Mouse (Mus musculus) layer of hippocampus, adult 9-10 months (tissue): ENCODE results near the gene Dnph1.

ENCODE experiments used
- DNase-seq: peaks from one replicate; pipeline ENCODE4 v3.0.0; 2022; ENCODE audit warnings: low spot score

The Dnph1 gene

DNA sequence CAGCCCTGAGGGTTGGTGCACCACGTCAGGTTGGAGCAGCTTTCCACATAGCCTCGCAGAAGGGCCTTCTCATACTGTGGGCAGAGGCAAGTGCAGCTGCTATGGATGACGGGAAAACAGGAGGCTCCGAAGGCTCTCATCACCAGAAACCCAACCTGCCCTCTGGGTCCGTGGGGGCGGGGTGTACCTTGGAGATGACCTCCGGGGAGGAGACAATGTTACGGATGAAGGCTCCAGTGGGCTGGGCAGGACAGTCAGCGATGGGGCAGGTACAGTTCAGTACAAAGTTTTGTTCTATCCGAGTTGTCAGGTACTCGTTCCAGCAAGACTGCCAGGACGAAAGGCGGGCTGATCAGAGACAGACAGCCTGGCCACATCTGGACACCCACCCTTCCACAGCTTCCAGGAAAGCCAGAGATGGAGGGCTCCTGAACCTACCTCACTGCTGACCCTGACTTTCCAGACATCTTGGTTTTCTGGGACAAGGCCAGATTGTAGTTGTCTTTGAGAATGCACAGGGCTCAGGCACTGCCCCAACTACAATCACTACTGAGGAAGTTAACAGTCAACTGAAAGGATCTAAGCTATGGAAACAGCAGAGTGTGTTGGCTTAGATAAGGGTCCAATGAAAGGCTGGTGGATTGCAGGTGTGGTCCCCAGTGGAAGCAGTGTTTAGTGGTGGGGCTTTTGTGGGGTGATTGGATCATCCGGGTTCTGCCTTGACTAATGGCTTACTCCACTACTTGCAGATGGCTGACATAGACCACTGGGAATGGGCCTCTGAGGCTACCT is 7.5 kb downstream of the Dnph1 start:
- DNase-seq, result no peak

DNA sequence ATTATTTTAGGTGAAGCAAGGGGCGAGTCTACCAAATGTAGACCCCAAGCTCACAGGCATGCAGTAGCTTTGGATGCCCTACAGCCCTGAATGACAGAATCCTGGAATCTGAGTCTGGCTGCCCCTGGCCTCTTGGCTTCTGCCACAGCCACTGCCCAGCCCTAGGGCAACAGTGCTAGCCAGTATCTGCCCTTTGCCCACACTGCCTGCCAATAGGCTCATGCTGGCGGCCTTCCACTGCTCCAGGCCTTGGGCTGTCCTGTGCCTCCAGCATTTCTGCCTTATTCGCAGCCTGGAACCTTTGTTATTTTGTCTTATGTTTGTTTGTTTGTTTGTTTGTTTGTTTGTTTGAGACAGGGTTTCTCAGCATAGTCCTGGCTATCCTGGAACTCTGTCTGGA is 9.1 kb downstream of the Dnph1 start:
- DNase-seq, result no peak

DNA sequence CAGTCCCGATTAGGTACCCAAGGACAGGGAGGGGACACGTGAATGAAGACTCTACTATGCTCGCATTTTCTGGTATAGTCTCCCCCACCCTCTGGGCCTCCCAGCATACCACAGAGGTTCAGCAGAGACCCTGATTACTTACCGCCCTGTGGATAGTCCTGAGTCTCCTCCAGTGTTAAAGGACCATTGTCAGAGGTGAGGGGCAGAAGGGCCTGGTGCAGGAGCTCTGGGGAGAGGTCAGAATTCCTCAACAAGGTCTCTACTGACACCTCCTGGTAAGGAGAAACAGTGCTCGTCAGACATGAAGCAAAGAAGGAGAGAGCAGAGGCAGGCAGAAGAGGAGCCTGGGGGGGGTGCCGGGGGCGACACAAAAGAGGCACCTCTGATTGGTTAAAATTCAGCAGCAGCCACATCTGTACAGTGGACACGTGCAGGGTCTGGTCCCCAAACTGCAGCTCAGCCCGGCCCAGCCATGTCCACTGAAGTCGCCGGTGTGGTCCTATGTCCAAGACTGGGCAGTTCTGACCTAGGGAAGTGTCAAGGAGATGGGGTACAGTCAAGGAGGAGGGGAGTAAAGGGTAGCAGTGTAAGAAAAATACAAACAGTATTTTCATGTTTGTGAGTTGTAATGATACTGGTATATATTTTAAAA is 14.7 kb downstream of the Dnph1 start:
- DNase-seq, result no peak

DNA sequence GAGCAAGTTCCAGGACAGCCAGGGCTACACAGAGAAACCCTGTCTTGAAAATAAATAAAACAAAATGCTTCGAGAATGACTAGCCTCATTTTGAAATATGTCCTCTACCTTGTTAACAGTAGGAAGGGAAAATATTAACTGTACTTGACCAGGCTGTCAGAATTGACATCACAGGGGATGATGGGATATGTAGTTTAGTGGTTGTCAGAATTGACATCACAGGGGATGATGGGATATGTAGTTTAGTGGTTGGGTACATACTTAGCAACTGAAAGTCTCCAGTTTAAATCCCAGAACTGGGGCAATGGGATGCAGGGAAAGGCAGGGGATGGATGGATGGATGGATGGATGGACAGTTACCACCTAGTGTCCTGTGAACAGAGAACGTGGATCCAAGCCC is 16.8 kb downstream of the Dnph1 start:
- no peak for DNase-seq

DNA sequence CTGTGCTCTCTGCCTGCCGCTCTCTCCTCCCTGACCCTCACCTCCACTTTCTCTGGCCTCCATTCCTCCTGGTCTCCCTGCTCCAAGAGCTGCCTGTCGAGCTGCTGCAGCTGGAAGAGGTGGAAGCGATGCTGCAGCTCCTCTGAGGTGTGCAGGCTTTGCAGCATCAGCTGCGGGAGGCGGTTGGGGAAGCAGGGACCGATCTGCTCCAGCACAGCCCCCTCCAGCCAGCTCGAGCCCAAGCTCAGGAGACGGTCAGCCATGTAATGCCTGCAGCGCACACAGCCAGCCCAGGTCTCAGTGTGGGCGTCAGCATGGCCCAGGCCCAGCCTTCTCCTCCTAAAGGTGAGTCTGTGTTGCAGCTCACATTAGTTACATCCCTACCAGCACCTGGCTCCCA is 23.5 kb downstream of the Dnph1 start:
- DNase-seq, result no peak

DNA sequence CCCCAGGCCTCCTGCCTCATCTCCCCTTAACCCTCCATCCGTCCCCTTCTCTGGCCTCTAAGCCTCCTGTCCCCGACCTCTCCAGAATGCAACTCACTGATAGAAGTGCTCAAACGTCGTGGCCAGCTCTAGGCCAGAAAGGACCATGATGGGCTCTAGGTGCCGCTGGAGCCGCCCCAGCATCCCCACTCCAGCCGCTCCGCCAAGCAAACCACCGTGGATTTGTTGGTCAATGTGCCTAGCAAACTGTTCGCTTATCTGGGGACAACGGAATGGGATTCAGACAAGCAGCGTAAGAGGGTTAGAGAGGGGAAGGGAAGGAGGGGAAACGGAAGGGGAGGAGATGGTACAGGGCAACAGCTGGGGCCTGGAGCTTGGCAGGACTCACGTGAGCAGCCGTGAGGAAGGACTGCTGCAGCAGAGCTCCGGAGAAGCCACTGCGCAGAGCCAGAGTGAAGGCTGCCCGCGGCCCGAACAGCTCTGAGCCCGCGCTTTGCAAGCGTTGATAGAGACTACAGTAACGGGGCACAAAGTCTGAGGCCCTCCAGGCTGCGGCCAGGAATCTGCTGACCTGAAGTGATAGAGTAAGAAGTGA is 24.0 kb downstream of the Dnph1 start:
- DNase-seq, result no peak

DNA sequence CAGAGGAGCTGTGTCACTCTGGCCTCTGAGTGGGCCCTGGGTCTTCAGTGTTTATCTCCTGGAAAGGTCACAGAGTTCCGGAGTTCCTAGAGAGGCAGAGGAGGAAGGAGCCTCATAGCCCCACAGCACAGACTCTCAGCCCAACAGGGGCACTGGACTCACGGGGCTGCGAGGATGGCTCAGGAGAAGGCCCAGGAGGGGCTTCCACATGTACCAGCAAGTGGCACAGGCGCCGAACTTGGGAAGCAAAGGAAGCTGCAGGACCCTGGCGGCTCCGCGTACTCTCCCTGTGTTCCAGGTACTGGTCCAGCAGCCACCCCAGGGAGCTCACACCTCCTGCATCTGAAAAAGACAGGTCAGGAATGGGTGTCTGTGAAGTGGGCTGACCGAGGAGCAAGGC is 24.7 kb downstream of the Dnph1 start:
- no peak for DNase-seq

DNA sequence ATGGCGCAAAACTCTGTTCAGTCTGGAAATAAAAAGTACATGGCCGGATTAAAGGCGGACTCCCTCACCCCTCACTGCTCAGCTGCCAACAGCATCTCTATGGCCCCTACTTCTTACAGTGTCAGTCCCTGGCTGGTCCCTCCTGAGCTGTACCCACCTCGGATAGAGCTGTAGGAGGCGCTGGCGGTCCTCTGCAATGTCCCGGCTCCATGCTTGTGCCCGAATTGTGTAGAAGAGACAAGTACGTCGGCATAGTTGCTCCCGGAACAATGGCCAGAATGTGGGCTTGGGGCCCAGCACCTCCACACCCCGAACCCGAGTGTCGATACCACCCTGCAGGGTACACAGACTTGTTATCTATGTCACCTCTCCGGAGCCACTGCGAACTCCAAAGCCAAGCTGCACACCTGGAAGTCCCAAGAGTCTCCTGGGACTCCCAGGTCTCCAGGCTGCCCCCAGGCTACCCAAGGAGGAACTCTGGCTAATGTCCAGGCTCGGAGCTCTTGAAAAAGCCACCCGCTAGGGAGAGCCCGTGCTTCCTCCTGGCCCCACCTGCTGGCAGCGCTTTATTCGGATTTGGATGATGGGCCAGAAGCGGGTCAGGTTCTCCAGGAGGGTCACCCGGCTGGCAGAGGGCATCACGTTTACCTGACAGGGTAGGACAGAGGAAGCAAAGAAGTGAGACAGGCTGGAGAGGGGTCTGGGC is 25.6 kb downstream of the Dnph1 start:
- DNase-seq, result no peak

DNA sequence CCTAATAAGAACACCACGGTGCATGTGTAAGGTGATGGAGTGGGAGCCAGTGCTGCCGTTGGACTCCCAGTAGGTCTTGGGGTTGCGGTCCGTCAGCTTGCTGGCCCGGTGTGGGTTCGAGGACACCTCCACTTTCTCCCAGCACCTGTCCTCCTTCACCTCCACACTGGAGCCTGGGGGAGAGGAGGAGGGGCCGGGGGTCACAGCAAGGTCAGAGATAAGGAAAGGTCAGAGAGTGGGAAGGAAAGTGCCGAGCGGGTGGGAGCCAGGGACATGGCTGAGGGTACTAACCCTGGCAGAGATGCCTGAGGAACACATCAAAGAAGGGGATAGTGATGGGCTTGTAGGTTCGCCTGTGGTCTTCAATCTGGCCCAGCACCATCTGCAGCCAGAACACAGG is 28.6 kb downstream of the Dnph1 start:
- DNase-seq, result no peak

DNA sequence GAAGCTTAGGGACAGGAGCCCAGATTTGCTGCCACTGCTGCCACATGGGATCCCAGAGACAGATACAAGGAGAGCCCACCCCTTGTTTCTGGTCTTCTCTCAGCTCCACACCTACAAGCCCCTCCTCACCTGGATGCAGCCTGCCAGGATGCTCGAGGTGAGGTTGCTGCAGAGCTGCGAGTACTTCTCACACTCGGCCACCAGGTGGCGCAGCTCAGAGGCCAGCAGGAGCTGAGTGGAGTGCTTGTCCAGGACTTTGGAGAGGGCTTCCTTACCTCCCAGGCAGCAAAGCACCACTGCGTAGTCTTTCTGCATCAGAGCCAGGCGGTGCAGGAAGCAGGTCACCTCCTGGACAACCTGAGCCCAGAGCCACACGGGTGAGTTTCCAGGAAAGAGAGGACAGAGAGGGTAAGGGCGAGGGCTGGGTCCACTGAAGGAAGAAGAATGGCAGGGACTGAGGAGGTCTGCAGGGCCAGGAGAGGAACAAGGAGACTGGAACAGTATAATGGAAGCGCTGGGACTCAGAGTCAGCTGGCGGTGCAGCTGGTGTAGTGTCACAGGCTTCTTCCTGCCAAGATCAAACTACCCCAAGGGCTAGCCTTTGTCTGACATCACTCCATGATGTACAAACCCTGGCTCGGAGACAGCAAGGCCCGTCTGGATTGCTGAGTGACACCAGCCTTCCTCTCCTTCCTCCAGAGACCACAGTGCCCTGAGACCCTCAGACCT is 29.2 kb downstream of the Dnph1 start:
- DNase-seq, result no peak

DNA sequence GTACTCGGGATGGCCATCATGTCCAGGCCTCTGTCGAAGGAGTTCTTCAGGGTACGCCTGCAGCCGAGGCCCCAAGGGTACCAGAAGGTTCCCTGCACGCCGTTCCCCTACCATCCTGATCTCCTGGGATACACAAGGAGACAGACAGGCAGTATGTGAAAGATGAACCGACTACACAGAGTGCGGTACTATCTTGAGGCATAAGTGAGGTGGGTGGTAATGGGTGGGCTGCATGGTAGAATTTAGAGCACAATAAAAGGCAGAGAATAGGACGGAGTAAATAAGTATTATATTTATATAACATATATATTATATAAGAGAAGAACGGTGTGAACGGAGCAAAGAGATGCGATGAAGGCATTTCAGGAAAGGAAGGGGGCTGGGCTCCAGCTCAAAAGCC is 47.1 kb downstream of the Dnph1 start:
- DNase-seq, result no peak

DNA sequence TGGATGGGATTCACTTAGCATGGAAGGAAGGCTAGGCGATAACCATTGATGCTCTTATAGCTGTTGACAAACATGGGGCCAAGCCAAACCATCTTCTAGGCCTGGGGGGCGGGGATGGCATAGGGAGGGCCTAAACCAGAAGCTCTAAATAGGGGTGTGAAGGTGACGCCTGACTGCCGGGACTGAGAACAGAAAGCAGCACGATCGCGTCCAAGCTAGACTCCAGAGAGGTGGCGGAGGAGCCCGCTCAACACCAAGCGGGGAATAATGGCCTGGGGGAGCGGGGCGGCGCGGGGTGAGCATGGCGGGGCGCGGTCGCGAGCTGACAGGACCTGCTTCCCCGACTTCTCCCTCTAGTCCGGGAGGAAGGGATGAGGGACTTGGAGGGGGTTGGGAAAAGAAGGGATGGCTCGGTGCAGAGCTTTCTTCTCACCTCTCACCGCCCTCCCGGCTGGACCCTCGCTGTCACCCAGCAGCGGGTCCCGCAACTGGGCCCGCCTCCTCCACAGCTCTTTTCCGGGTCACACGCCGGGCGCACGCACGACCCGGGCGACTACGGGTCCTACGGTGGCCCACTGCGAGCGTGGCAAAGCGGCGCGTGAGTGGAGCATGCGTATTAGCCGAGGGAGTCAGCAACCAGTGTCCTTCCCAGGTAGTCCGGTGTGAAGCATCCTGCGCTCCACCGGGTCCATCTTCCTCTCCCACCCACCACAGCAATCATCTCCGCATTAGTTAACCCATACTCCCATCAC is 49.5 kb downstream of the Dnph1 start, which contains the start of gene Cul9:
TSS of gene Cul9 (minus strand) at position 576 of the 752 bp plus-strand sequence.
- DNase-seq, result peak; percentile 63

DNA sequence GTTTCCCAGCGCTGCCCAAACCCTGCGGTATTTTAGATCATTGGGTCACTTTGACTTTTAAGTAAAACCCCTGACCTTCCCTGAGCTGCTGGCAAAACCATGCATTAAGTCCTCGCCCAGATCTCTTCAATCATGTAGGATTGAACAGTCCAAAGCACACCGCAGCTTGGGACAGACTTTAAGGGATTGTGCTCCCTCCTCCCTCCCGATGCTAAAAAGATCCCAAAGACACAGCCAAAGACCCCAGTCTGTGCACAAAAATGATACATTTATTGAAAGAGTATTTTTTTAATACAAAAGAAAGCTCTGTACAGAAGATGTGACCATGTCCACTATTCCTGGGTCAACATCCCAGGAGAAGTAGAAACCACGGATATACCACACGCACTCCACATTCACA is 50.1 kb downstream of the Dnph1 start:
- DNase-seq, result no peak

DNA sequence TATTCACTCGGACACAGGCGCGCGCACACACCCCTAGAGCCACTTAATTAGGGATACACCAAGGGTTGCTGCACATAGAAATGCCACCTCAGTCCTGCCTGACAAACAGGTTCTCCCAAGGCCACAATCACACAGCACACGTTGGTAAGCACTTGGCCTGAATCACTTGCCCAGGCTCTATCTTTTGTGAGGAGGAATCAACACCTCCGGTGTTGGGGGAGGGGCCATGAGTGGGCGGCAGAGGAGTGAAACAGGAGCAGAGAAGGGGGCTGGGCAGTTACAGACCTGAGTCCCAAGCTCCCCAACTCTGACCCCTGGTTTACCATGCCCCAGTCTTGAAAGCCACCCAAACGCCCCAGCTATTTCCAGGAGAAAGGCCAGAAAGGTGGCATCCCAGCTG is 50.5 kb downstream of the Dnph1 start:
- DNase-seq, result no peak

DNA sequence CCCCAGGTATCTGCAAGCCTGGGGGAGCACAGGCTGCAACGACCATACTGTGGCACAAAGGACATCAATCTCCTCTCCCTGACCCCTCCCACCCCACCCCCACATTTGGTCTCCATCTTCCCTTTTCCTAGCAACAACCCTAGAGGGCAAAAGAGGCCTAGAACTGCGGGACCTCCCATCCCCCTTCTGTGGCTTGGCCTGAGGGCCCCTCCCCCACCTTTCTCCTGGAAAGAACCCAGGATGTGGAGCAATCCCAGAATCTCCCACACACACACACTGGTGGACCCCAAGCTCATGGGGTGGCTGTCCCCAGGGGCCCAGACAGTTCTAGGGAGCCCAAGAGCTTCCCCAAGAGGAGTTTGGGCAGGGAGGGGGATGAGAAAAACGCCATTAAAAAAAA is 51.4 kb downstream of the Dnph1 start:
- no peak for DNase-seq

DNA sequence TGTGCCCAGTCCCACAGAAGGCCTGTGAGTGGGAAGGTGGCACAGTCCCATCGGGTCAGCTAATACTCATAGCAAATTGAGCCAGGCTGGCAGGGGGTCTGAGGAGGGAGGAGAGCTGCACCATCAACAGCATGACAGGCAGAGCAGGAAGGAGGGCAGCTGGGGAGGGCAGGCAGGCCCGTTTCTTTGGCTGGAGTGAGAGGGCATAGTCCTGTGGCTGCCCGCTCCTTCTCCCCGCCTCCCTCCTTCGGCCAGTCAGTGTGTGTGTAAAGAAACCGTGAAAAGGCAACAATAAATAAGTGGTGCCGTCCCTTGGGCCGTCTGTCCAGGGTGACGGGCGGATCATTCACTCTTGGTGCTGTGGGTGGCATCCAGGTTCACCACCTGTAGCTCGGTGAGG is 52.2 kb downstream of the Dnph1 start:
- no peak for DNase-seq

DNA sequence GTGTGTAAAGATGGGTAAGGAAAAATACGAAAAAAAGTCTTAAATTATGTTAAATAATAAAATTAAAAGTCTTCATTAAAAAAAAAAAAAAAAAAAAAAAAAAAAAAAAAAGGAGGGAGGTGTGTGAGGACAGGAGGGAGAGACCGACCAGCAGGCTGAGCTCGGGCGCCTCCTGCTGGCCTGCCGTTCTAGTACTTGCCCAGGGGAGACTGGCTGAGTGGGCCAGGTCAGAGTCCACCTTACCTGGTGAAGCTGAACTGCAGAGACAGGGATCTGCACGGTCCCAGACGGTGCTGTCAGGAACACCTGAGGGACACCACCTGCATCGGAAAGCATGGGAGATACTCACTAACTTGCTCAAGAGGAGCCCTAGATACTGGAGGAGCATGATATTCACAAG is 52.7 kb downstream of the Dnph1 start:
- DNase-seq, result no peak
